Mouse (Mus musculus) thymus, adult 2 months (tissue): Measurements from ENCODE around the gene Lgr4. TPM values are rescaled to one million over a fixed set of nuclear protein-coding genes. Genes with fewer than 3 reads are reported as not detected.

Experiments
- DNase-seq: peaks from one replicate; pipeline ENCODE4 v3.0.0; 2021
- H3K27ac ChIP-seq: fragments of 200-500 bp; 2 replicates; pipeline ENCODE4 v1.5.1; 2012; ENCODE audit warnings: low read length, control low read depth; ENCODE audit not compliant: control insufficient read depth, insufficient read depth
- H3K27me3 ChIP-seq: fragments of 200-500 bp; 2 replicates; pipeline ENCODE4 v1.6.1; 2012; ENCODE audit warnings: mild to moderate bottlenecking, low read length, moderate library complexity, mixed read lengths; ENCODE audit not compliant: control insufficient read depth, insufficient read depth
- H3K36me3 ChIP-seq: fragments of 200-500 bp; 2 replicates; pipeline ENCODE4 v1.6.1; 2012; ENCODE audit warnings: mild to moderate bottlenecking, low read length, moderate library complexity; ENCODE audit not compliant: control insufficient read depth, insufficient read depth
- H3K4me1 ChIP-seq: fragments of 200-500 bp; replicated peaks from 2 replicates; pipeline ENCODE4 v1.6.1; 2012; ENCODE audit warnings: low read length; ENCODE audit not compliant: control insufficient read depth, insufficient read depth
- H3K4me3 ChIP-seq: fragments of 200-500 bp; 2 replicates; pipeline ENCODE4 v1.5.1; 2012; ENCODE audit warnings: mild to moderate bottlenecking, low read length, control low read depth, moderate library complexity; ENCODE audit not compliant: control insufficient read depth, insufficient read depth
- CTCF ChIP-seq: fragments of 200-500 bp; IDR thresholded peaks from 2 replicates; pipeline ENCODE4 v1.5.1; 2012; ENCODE audit warnings: mild to moderate bottlenecking, control low read depth, low read length, moderate library complexity, borderline replicate concordance; ENCODE audit not compliant: control insufficient read depth, poor library complexity, insufficient read depth; ENCODE audit errors: extremely low read depth
- POLR2A ChIP-seq: fragments of 200-500 bp; IDR thresholded peaks from 2 replicates; pipeline ENCODE4 v1.6.1; 2012; ENCODE audit warnings: mild to moderate bottlenecking, low read length, control low read depth, moderate library complexity; ENCODE audit not compliant: control insufficient read depth, poor library complexity, insufficient read depth; ENCODE audit errors: extremely low read depth
- WGBS: fragments of 180-500 bp; shearing (Covaris S2); methylation state at CpG from one replicate; pipeline ENCODE4 v1.1.7; 2018; 5-methylcytosine and 5-hydroxymethylcytosine counted together
- polyA plus RNA-seq: library from polyadenylated mRNA; depleted of rRNA; stranded (reverse); fragments of >200 nt; gene quantifications from 2 replicates; pipeline ENCODE4 v1.2.3, GENCODE M21; 2012

Gene Lgr4
- polyA plus RNA-seq, 1 experiment, result 7.2 TPM

DNA sequence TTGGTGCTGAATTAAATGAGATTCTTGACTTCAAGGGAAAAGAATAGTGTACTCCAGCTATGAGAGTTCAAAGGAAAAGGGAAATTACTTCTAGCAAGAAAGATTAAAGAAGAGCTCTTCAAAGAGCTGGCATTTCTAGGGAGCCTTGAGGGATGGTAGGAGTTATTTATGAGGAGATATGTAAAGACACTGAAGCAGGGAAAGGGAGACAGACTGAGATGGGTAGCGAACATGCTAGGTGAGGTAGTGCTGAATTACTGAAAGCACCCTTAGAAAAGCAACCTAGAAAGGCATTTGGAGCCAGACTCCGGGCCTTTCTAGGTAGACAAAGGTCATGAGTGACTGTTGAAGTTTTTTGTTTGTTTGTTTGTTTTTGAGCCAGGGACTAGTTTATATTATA is 58.7 kb downstream of the Lgr4 start:
- WGBS, result 97% methylated on average over 2 of the region's 2 CpGs
- H3K27ac ChIP-seq, result no peak overlapping the region
- no peak for TF ChIP-seq POLR2A
- no peak for TF ChIP-seq CTCF
- H3K27me3 ChIP-seq, result no peaks in the 10 kb centered on the region
- no peak for DNase-seq
- H3K4me3 ChIP-seq, result no peak overlapping the region
- H3K36me3 ChIP-seq, result no peaks in the 10 kb centered on the region
- no peaks in the 10 kb centered on the region for H3K4me1 ChIP-seq

- no peak for DNase-seq
Measured at GRCm38 (mm10) chr2:109977322-109977721, 59.9 kb downstream of the Lgr4 start.

GRCm38 (mm10) chr2:109979209-109979608 is 61.8 kb downstream of the Lgr4 start:
- Histone ChIP-seq H3K36me3 (no peaks in the 10 kb centered on the region), H3K27me3 (no peaks in the 10 kb centered on the region), H3K4me3 (no peak overlapping the region), H3K27ac (no peak overlapping the region), H3K4me1 (no peaks in the 10 kb centered on the region)
- no peak for DNase-seq
- no peak for TF ChIP-seq POLR2A
- no peak for TF ChIP-seq CTCF

More at GRCm38 (mm10) chr2:109977322-109977721, 59.9 kb downstream of the Lgr4 start:
- no peak for TF ChIP-seq CTCF
- no peak for TF ChIP-seq POLR2A
- Histone ChIP-seq H3K4me1 (no peaks in the 10 kb centered on the region), H3K27ac (no peak overlapping the region), H3K27me3 (no peaks in the 10 kb centered on the region), H3K36me3 (no peaks in the 10 kb centered on the region), H3K4me3 (no peak overlapping the region)
- 92% methylated on average over 6 of the region's 6 CpGs for WGBS

GRCm38 (mm10) chr2:109983435-109983834 is 66.0 kb downstream of the Lgr4 start:
- Histone ChIP-seq H3K4me1 (no peaks in the 10 kb centered on the region), H3K27ac (no peak overlapping the region), H3K27me3 (no peaks in the 10 kb centered on the region), H3K4me3 (no peak overlapping the region), H3K36me3 (no peaks in the 10 kb centered on the region)
- 88% methylated on average over 6 of the region's 6 CpGs for WGBS
- no peak for DNase-seq
- TF ChIP-seq CTCF (no peak), POLR2A (no peak)

DNA sequence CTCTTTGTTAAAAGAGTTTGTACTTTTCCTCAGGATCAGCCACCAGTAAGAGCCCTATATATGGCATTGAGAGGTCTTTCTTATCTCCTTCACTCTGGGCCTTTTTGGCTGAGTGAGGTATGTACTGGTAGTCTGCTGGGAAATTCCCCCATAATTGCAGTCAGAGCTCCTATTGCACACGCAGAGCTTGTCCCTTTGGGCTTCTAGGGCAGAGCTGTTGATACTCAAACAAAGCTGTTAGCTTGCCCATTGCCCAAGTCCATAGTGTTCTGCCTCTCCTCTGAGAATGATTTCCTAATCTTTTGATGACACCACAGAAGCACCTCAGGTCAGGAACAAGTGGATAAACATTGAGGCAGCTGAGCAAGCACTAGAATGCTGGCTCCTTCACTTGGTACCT is 67.5 kb downstream of the Lgr4 start:
- DNase-seq, result no peak
- H3K27ac ChIP-seq, result no peak overlapping the region

DNA sequence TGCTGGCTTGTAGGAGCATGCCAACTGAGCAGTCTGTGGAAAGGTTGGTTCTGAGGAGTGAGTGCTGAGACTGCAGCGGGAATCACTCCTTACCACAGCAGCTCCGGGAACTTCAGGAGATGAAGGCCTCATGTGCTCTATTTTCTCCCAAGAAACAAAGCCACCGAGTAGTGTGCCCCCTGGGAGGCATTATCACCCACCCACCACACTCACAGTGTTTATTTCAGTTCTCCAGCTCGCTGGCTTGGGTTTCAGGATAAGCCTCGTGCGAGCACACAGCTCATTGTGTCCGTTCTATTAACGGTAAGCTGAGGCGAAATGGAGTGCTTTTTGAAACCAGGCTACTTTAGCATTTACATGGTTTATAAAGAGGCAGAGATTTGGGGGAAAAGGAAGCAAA is 68.1 kb downstream of the Lgr4 start:
- no peaks in the 10 kb centered on the region for H3K4me1 ChIP-seq
- no peak overlapping the region for H3K27ac ChIP-seq
- no peak overlapping the region for H3K4me3 ChIP-seq
- no peaks in the 10 kb centered on the region for H3K27me3 ChIP-seq
- no peak for DNase-seq
- WGBS, result 86% methylated on average over 9 of the region's 9 CpGs
- TF ChIP-seq POLR2A (no peak), CTCF (no peak)
- no peaks in the 10 kb centered on the region for H3K36me3 ChIP-seq

More for the DNA sequence above, 67.5 kb downstream of the Lgr4 start:
- Histone ChIP-seq H3K36me3 (no peaks in the 10 kb centered on the region), H3K4me1 (no peaks in the 10 kb centered on the region), H3K27me3 (no peaks in the 10 kb centered on the region), H3K4me3 (no peak overlapping the region)
- TF ChIP-seq CTCF (no peak), POLR2A (no peak)
- WGBS, result 89% methylated on average over 1 of the region's 1 CpGs
